Mouse (Mus musculus): ENCODE data around the gene Selenbp1.
A peak's percentile ranks its signal among the peaks of the same experiment; 100 is the strongest.

Selenbp1 gene

GRCm38 (mm10) chr3:94974528-94975422, 41.9 kb downstream of the Selenbp1 start, which contains the start of gene Pi4kb:
TSS of gene Pi4kb (plus strand) at chr3:94974731.
- peak; percentile 93 for DNase-seq (ENCODE audit: extremely low spot score, low spot score)

GRCm38 (mm10) chr3:94984312-94984711, 51.5 kb downstream of the Selenbp1 start:
- DNase-seq (ENCODE audit: extremely low spot score, low spot score), result no peak

DNA sequence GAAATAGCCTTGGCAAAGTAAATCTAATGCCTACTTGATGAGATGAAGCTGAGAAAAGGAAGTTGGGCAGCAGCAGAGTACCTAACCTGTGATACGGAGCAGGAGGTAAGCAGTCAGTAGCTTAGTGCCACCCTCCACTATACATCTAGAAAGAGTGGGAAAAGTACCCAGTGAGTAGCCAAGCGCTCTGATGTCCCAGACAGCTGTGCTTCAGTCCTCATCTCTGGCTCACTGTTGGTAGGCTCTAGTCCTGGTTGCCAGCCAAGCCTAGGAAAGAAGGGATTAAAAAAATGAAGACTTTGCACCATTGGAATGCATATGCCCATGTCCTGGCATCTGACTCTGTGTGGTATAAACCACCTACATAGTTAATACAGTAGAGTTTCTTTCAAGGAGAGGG, 52.7 kb downstream of the Selenbp1 start:
- DNase-seq (ENCODE audit: extremely low spot score, low spot score), result no peak

DNA sequence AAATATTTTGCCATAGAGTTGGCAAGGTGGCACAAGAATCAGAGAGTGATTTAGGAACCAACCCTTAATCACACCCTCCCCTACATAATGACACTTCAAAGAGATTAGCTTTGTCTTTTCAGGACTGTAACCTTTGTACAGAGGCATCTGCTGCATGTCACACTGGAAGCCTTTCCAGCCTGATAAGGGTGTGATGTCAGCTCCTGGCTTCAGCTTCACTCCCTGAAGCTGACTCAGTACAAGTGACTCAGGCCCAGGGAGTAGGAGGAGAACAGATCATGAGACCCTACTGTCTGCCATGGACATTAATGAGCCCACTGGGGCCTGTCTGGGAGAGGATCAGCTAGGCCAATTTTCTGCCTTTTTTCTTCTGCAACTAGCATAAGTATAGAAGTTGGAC, 54.7 kb downstream of the Selenbp1 start:
- no peak for DNase-seq (ENCODE audit: extremely low spot score, low spot score)

- DNase-seq (ENCODE audit: extremely low spot score, low spot score), result no peak
Observed at GRCm38 (mm10) chr3:94989159-94989761, 56.4 kb downstream of the Selenbp1 start.
